Mouse (Mus musculus) ES-CJ7 (cell line): Measurements from ENCODE around the gene Haspin.

Experiments
- DNase-seq: peaks from one replicate; pipeline ENCODE4 v3.0.0; 2011; ENCODE audit warnings: low read depth, low spot score

Gene Haspin

DNA sequence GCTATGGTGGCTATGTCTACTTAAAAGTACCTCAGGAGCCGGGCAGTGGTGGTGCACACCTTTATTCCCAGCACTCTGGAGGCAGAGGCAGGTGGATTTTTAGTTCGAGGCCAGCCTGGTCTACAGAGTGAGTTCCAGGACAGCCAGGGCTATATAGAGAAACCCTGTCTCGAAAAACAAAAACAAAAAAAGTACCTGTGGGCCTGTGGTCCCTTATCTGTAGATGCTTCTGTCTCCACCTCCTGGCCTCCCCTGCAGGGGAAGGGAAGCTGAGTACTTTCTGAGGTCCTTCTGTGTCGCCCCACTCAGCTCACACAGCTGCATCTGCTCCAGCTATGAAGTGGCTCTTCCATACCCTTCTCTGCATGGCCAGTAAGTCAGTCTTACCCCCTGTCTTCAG lies 47.8 kb downstream of the Haspin start, which contains the start of gene Itgae:
TSS of gene Itgae (plus strand) at position 301 of the 400 bp plus-strand sequence.
- no peak for DNase-seq

DNA sequence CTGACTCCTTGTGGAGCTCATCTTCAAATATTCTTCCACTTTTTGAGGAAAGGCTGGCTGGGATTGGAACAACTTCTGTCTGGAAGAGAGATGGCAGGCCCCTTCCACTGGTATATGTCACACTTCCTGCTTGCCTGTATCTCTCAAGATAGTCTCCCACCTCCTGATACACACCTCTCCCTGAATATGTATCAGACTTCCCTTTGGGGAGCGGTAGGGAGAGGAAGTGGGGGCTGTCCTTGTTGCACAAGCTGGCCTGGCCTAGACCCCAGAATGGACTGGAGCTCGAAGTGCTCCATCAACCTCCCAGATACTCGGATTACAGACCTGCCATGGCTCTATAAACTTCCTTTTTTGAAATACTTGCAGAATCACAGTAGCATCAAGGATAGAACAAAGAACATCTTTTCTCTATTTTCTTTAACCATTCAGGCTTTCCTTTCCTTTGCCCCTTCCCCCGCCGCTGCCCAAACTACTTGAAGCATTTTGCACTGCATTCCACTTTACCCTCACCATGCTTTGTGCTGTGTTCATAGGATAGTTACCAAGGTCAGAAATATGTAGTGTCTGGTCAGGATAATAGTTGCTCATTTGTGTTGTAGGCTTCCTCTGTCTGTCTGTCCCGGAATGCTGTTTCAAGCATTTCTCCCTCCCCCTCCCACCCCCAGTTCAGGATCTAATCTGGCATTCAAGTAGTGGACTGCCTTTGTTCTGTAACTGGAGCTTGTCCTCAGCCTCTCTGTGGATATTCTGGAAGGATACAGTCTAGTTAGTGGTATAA lies 50.2 kb downstream of the Haspin start:
- no peak for DNase-seq
